Mouse (Mus musculus): ENCODE measurements around the gene Gm20696. TPM values are rescaled to one million over a fixed set of nuclear protein-coding genes. Genes with fewer than 3 reads are reported as not detected.

The Gm20696 gene
- polyA plus RNA-seq, 1 experiment from 2014 or later, result 2.5 TPM

DNA sequence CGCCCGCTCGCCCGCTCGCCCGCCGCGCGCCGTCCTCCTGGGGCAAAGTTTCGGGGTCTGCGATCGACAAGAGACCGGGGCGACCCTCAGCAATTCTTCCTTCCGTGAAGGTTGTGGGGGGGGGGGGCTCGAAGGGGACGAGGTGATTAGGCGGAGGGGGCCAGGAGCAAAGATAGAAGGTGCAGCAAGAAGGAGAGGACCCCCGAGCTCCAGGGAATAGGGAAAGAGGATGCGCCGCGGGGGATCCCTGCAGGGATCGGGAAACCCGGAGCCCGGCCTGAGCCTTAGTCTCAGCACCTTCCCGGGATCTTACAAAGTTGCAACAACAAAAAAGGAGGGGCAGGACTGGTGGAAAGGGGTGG, 145.9 kb downstream of the Gm20696 start:
- Histone ChIP-seq H3K27ac (replicated peaks; ENCODE audit: low read depth, low read length) (peak overlapping the region; percentile 99), H3K4me2 (ENCODE audit: low read depth, low read length) (peak overlapping the region; percentile 78), H3K9ac (replicated peaks; ENCODE audit: low read length) (peak overlapping the region; percentile 94), H3K4me3 (ENCODE audit: low read depth, low read length) (peak overlapping the region; percentile 82), H3K4me1 (ENCODE audit: control insufficient read depth, insufficient read depth, low read length) (no peaks in the 10 kb centered on the region), H3K36me3 (replicated peaks; ENCODE audit: control insufficient read depth, insufficient read depth, low read depth, low read length) (no peaks in the 10 kb centered on the region), H3K9me3 (replicated peaks; ENCODE audit: control insufficient read depth, low read length) (no peaks in the 10 kb centered on the region), H3K27me3 (ENCODE audit: control insufficient read depth, insufficient read depth, low read length) (no peaks in the 10 kb centered on the region)
- DNase-seq (ENCODE audit: low spot score), result no peak
- peak; percentile 72; the same call in 1 of the 2 replicates for ATAC-seq (replicated peaks; ENCODE audit: insufficient number of reproducible peaks, low FRiP score, low TSS enrichment, low read depth)
- WGBS, result under 1% methylated on average over 27 of the region's 27 CpGs

DNA sequence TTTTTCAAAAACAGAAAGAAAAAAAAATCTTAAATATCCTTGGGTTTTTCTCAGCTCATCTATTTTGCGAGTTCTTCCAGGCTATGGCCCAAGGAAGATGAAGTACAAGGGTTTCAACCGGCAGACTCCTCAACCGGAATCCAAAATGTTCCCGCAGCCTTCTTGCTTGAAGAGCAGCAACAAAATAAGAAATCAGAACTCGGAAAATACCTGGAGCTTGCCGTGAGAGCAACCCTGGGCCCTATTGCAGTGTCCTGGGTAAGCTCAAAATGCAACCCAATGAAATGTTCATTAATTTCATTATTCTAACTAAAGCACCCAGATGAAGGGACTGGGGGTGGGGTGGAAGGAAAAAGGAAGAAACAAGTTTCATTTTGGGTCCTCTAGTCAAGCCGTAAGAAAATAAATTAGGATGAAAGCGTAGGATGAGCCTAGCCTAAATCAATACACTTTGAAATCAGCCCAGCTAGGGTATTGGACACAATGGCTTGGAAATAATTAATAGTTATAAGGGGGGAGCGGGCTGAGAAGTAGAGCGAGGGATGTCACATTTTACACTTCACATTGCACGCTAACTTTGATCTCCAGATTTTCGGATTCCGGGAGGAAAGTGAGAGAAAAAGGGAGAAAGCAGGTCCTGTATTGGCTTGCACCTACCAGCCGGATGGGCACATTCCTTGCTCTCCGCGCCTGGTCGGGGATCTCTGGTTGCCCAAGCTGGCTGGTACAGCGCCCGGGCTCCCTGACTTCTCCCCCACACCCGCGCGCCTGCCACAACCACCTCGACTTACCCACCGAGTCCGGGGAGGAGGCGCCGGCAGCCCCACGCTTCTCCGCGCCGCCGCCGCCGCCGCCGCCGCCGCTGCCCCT, 146.6 kb downstream of the Gm20696 start:
- H3K9me3 ChIP-seq (replicated peaks; ENCODE audit: control insufficient read depth, low read length), result no peaks in the 10 kb centered on the region
- H3K27ac ChIP-seq (replicated peaks; ENCODE audit: low read depth, low read length), result peak overlapping the region; percentile 99
- ATAC-seq (replicated peaks; ENCODE audit: insufficient number of reproducible peaks, low FRiP score, low TSS enrichment, low read depth) (0 out of 2 replicates have a peak, but pooled peaks have one; percentile 1), DNase-seq (ENCODE audit: low spot score) (peak; percentile 49)
- WGBS, result 1% methylated on average over 36 of the region's 38 CpGs
- no peaks in the 10 kb centered on the region for H3K27me3 ChIP-seq (ENCODE audit: control insufficient read depth, insufficient read depth, low read length)
- H3K4me3 ChIP-seq (ENCODE audit: low read depth, low read length), result peak overlapping the region; percentile 82
- no peaks in the 10 kb centered on the region for H3K4me1 ChIP-seq (ENCODE audit: control insufficient read depth, insufficient read depth, low read length)
- peak overlapping the region; percentile 94 for H3K9ac ChIP-seq (replicated peaks; ENCODE audit: low read length)
- peak overlapping the region; percentile 78 for H3K4me2 ChIP-seq (ENCODE audit: low read depth, low read length)
- H3K36me3 ChIP-seq (replicated peaks; ENCODE audit: control insufficient read depth, insufficient read depth, low read depth, low read length), result no peaks in the 10 kb centered on the region

- no peak overlapping the region for H3K9ac ChIP-seq (replicated peaks; ENCODE audit: low read length)
- H3K27me3 ChIP-seq (ENCODE audit: control insufficient read depth, insufficient read depth, low read length), result no peaks in the 10 kb centered on the region
- 7% methylated on average over 4 of the region's 4 CpGs for WGBS
- DNase-seq (ENCODE audit: low spot score) (peak; percentile 55), ATAC-seq (replicated peaks; ENCODE audit: insufficient number of reproducible peaks, low FRiP score, low TSS enrichment, low read depth) (no peak)
- H3K27ac ChIP-seq (replicated peaks; ENCODE audit: low read depth, low read length), result no peak overlapping the region
- H3K4me3 ChIP-seq (ENCODE audit: low read depth, low read length), result peak overlapping the region; percentile 12; the same call in 1 of the 2 replicates
- H3K4me1 ChIP-seq (ENCODE audit: control insufficient read depth, insufficient read depth, low read length), result no peaks in the 10 kb centered on the region
- H3K9me3 ChIP-seq (replicated peaks; ENCODE audit: control insufficient read depth, low read length), result no peaks in the 10 kb centered on the region
- H3K4me2 ChIP-seq (ENCODE audit: low read depth, low read length), result peak overlapping the region; percentile 5; the same call in 1 of the 2 replicates
- H3K36me3 ChIP-seq (replicated peaks; ENCODE audit: control insufficient read depth, insufficient read depth, low read depth, low read length), result no peaks in the 10 kb centered on the region
Observed at GRCm38 (mm10) chr6:99519052-99519451, 147.5 kb downstream of the Gm20696 start.

DNA sequence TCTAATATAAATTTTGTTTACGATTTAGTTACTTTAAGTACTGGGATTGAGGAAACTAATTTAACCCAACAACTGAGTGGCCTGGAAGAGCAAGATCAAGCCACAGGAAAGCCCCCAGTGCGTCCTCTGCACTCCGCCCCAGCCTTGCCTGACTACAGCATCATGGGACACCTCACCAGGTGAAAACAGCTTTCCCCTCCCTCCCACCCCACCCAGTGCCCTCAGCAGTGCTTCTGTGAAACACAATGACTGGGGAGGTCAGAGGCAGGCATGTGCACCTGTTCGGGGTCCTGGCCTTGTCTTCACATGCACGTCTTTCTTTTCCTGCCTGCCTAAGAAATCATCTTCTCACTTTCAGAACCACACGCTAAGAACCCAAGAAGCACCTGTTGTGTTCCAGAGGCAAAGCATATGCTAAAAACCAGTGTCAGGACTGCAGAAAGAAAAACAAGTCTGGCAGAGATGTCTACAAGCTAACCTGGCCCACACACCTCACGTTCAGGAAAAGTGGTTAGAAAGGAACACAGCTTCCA, 150.9 kb downstream of the Gm20696 start:
- Histone ChIP-seq H3K36me3 (replicated peaks; ENCODE audit: control insufficient read depth, insufficient read depth, low read depth, low read length) (no peaks in the 10 kb centered on the region), H3K4me2 (ENCODE audit: low read depth, low read length) (no peak overlapping the region), H3K4me1 (ENCODE audit: control insufficient read depth, insufficient read depth, low read length) (no peaks in the 10 kb centered on the region; the same call in 1 of the 2 replicates), H3K27ac (replicated peaks; ENCODE audit: low read depth, low read length) (no peak overlapping the region), H3K9ac (replicated peaks; ENCODE audit: low read length) (no peak overlapping the region), H3K4me3 (ENCODE audit: low read depth, low read length) (no peak overlapping the region), H3K27me3 (ENCODE audit: control insufficient read depth, insufficient read depth, low read length) (no peaks in the 10 kb centered on the region), H3K9me3 (replicated peaks; ENCODE audit: control insufficient read depth, low read length) (no peaks in the 10 kb centered on the region)
- ATAC-seq (replicated peaks; ENCODE audit: insufficient number of reproducible peaks, low FRiP score, low TSS enrichment, low read depth) (no peak), DNase-seq (ENCODE audit: low spot score) (no peak)
- 71% methylated on average over 7 of the region's 7 CpGs for WGBS

DNA sequence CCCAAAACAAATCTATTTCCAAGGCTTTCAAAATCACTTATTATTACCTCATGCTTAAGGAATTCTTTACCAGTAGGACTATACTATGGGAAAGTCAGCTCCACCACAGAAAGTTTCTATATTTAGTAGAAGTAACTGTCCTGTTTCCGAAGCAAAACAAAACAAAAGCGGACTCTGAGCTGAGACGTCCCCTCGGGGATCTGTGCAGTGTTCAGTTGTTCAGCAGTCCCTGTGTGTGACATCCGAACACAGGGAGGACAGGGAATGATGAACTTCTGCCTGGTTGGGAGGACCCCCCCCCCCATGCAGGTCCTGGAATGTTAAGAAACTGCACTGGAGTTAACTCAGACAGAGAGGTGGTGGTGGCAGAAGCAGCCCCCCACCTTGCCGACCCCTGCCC, 154.7 kb downstream of the Gm20696 start:
- H3K4me1 ChIP-seq (ENCODE audit: control insufficient read depth, insufficient read depth, low read length), result no peaks in the 10 kb centered on the region; the same call in 1 of the 2 replicates
- H3K27ac ChIP-seq (replicated peaks; ENCODE audit: low read depth, low read length), result no peak overlapping the region
- H3K9me3 ChIP-seq (replicated peaks; ENCODE audit: control insufficient read depth, low read length), result no peaks in the 10 kb centered on the region

DNA sequence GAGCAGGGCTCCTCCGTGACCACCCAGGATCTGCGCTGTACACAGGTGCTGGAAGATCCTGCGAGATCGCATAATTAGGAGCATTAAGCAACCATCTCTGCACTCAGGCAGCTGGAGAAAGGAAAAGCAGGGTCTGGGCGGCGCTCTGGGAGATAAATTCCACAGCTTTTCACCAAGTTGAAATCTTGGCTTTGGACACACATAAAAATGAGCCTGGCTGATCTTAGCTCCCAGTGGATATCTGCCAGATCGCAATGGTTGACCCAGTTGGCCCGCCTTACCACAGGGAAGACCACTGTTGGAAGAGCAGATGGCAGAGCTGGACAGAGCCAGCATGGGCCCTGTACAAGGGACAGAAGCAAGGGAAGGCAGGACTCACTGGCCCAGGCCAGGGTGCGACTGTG, 157.4 kb downstream of the Gm20696 start:
- H3K4me2 ChIP-seq (ENCODE audit: low read depth, low read length), result no peak overlapping the region
- no peak for ATAC-seq (replicated peaks; ENCODE audit: insufficient number of reproducible peaks, low FRiP score, low TSS enrichment, low read depth)
- H3K27ac ChIP-seq (replicated peaks; ENCODE audit: low read depth, low read length), result no peak overlapping the region
- no peak for DNase-seq (ENCODE audit: low spot score)
- 88% methylated on average over 9 of the region's 9 CpGs for WGBS
- no peak overlapping the region for H3K4me3 ChIP-seq (ENCODE audit: low read depth, low read length)
- no peak overlapping the region for H3K9ac ChIP-seq (replicated peaks; ENCODE audit: low read length)
- no peaks in the 10 kb centered on the region; the same call in 1 of the 2 replicates for H3K4me1 ChIP-seq (ENCODE audit: control insufficient read depth, insufficient read depth, low read length)
- no peaks in the 10 kb centered on the region for H3K9me3 ChIP-seq (replicated peaks; ENCODE audit: control insufficient read depth, low read length)
- H3K27me3 ChIP-seq (ENCODE audit: control insufficient read depth, insufficient read depth, low read length), result no peaks in the 10 kb centered on the region
- H3K36me3 ChIP-seq (replicated peaks; ENCODE audit: control insufficient read depth, insufficient read depth, low read depth, low read length), result no peaks in the 10 kb centered on the region

More for the DNA sequence above, 154.7 kb downstream of the Gm20696 start:
- Histone ChIP-seq H3K4me2 (ENCODE audit: low read depth, low read length) (no peak overlapping the region), H3K36me3 (replicated peaks; ENCODE audit: control insufficient read depth, insufficient read depth, low read depth, low read length) (no peaks in the 10 kb centered on the region), H3K4me3 (ENCODE audit: low read depth, low read length) (no peak overlapping the region), H3K27me3 (ENCODE audit: control insufficient read depth, insufficient read depth, low read length) (no peaks in the 10 kb centered on the region), H3K9ac (replicated peaks; ENCODE audit: low read length) (no peak overlapping the region)
- 32% methylated on average over 6 of the region's 6 CpGs for WGBS
- 0 out of 2 replicates have a peak, but pooled peaks have one; percentile 29 for ATAC-seq (replicated peaks; ENCODE audit: insufficient number of reproducible peaks, low FRiP score, low TSS enrichment, low read depth)
- no peak for DNase-seq (ENCODE audit: low spot score)

DNA sequence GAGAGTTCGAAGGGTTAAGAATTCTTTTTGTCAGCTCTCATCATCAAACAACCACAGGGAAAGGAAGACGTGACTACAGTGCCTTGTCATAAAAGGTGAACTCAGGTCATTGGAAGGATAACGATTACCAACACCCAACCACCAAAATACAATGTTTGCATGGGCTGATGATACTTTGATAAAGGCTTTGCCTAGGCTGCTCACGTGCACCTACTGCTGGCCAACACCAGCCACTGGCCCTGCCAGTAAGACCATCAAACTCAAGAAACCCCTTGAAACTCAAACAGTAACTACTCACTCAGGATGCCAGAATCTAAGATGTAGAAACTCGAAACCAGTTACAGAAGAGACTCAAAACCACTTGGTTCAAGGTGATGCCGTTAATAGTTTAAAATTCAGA, 159.8 kb downstream of the Gm20696 start:
- Histone ChIP-seq H3K9me3 (replicated peaks; ENCODE audit: control insufficient read depth, low read length) (no peaks in the 10 kb centered on the region), H3K27me3 (ENCODE audit: control insufficient read depth, insufficient read depth, low read length) (no peaks in the 10 kb centered on the region), H3K9ac (replicated peaks; ENCODE audit: low read length) (no peak overlapping the region), H3K4me2 (ENCODE audit: low read depth, low read length) (no peak overlapping the region), H3K4me3 (ENCODE audit: low read depth, low read length) (no peak overlapping the region), H3K36me3 (replicated peaks; ENCODE audit: control insufficient read depth, insufficient read depth, low read depth, low read length) (no peaks in the 10 kb centered on the region), H3K4me1 (ENCODE audit: control insufficient read depth, insufficient read depth, low read length) (no peaks in the 10 kb centered on the region), H3K27ac (replicated peaks; ENCODE audit: low read depth, low read length) (no peak overlapping the region)
- ATAC-seq (replicated peaks; ENCODE audit: insufficient number of reproducible peaks, low FRiP score, low TSS enrichment, low read depth) (no peak), DNase-seq (ENCODE audit: low spot score) (no peak)
- 82% methylated on average over 6 of the region's 6 CpGs for WGBS

DNA sequence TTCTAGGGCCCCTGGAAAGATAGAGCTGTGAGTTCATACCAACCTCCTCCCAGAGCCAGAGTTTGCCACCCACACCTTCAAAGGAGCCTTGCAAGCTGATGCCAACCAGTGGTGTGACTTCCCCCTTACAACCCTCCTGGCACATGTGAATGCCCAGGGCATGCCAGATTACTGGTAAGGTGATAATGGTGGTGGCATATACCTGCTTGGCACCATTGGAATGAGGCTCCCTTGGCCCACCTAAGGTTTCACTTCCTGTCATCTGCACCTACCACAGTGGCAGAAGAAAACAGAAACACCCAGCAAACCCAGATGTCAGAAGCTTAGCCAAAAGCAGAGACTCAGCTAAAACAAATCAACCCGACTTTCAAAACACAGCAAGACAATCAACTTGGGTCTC, 162.9 kb downstream of the Gm20696 start:
- no peak overlapping the region for H3K27ac ChIP-seq (replicated peaks; ENCODE audit: low read depth, low read length)
- no peak overlapping the region for H3K9ac ChIP-seq (replicated peaks; ENCODE audit: low read length)
- no peak overlapping the region for H3K4me2 ChIP-seq (ENCODE audit: low read depth, low read length)
- 95% methylated on average over 1 of the region's 1 CpGs for WGBS
- H3K9me3 ChIP-seq (replicated peaks; ENCODE audit: control insufficient read depth, low read length), result no peaks in the 10 kb centered on the region
- no peak for DNase-seq (ENCODE audit: low spot score)
- ATAC-seq (replicated peaks; ENCODE audit: insufficient number of reproducible peaks, low FRiP score, low TSS enrichment, low read depth), result no peak
- H3K4me1 ChIP-seq (ENCODE audit: control insufficient read depth, insufficient read depth, low read length), result no peaks in the 10 kb centered on the region
- H3K36me3 ChIP-seq (replicated peaks; ENCODE audit: control insufficient read depth, insufficient read depth, low read depth, low read length), result no peaks in the 10 kb centered on the region
- H3K27me3 ChIP-seq (ENCODE audit: control insufficient read depth, insufficient read depth, low read length), result no peaks in the 10 kb centered on the region
- H3K4me3 ChIP-seq (ENCODE audit: low read depth, low read length), result no peak overlapping the region

Measured in embryonic facial prominence, embryonic 11.5 days (tissue).